Mouse (Mus musculus) urinary bladder, postnatal 14 days (tissue): ENCODE data around the gene Chmp1a.
"Not testable (repeated sequence)": the region's sequence is repeated elsewhere in the genome, so short reads cannot be mapped to it uniquely, and the experiment has no call there.

Source experiments
- DNase-seq: peaks from one replicate; pipeline ENCODE4 v3.0.0; 2021; ENCODE audit warnings: low spot score

Gene Chmp1a

GRCm38 (mm10) chr8:123212321-123213117 is at the start of gene Chmp1a, which contains the start of gene Spata33:
Gene Chmp1a (minus strand): TSS chr8:123212763.
Gene Spata33 (plus strand): TSS chr8:123212832.
- DNase-seq = peak; percentile 92

DNA sequence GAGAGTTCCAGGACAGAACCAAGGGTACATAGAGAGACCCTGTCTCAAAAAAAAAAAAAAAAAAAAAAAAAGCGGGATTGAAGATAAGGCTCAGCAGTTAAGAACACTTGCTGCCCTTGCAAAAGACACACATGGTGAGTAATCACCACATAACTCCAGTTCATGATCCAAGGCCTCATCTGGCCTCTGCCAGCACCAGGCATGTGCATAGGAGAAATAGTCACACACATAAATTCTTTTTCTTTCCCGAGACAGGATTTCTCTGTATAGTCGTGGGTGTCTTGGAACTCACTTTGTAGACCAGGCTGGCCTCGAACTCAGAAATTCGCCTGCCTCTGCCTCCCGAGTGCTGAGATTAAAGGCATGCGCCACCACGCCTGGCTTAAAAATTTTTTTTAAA is 45.0 kb upstream of the Chmp1a start:
- DNase-seq = not testable (repeated sequence)

DNA sequence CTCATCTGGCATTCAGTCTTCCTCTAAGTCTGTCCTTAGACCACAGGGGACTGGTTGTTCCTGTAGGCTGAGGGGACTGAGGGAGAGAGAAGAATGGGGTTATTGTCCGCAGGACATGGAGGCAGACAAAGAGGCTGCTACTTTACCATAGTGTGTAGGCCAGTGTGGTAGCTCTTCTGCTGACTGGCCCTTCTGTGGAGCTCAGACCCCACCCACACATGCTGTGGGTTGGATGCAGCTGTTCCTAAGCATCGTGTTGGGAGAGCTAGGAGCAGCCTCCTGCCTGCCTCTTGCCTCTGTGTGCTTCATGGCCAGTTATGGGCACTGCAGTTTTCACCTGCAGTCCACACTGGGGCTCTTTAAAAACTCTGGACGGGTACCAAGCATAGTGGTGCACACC is 44.6 kb upstream of the Chmp1a start:
- DNase-seq = no peak

DNA sequence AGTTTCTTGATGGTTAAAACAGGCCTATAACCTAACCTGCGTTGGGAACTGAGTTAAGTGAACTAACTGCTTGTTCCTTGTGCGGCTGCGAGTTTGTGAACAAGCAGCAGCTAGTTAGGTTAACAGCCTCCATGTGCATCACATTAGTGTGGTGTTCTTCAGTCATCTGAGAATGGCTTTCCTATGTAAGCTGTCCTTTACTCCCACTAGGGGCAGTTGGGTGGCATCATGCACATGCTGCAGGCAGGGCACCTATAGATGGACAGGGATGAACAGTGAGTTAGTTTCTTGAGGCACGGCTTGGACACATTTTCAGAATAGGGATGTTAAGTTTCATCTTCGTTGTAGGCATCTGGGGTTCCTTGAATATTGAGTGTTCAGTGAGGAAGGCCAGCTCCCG is 42.6 kb upstream of the Chmp1a start:
- DNase-seq = no peak

GRCm38 (mm10) chr8:123254099-123254885 is 41.7 kb upstream of the Chmp1a start, which contains the start of the genes Zfp276 and Vps9d1:
Gene Zfp276 (plus strand): TSS chr8:123254195.
Gene Vps9d1 (minus strand): TSS chr8:123254348.
- DNase-seq = peak; percentile 87

GRCm38 (mm10) chr8:123253451-123254098 is 41.0 kb upstream of the Chmp1a start:
- peak; percentile 28 for DNase-seq

DNA sequence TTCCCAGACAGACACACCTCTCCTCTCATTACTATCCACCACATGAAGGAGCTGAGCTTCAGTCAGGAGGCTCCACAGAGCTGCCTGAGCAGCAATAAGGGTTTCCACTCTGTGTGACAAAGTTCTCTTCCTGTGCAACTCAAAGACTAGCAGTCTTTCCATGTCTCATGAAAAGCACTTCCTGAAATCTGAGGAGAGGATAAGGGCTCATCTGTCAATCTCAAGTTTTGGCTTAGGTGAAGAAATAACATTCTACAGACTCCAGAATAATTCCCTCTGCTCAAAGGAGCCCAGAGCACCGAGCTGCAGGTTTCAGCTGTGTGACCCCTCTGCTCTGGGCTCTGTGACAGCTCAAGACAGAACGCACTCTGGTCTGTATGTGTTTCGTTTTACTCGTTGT is 40.4 kb upstream of the Chmp1a start:
- DNase-seq = no peak

- no peak for DNase-seq
These were observed 38.4 kb upstream of the Chmp1a start for GRCm38 (mm10) chr8:123250940-123251339.

DNA sequence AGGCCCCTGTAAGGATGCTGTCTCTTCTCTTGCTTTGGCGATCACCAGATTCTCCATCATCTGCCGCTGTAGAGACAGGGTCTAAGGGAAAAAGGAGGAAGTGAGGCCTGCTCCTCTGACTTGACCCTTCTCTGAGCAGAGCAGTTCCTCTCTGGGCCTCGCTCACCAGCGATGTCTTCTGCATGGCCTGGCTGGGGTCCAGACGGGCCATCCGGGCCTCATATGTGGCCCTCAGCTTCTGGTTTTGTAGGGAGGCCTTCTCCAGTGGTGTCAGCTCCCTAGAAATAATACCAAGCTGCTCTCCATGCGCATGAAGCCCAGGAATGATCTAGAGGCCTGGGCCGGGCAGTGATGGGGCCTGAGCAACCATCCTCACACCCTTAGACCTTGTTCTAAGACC is 36.0 kb upstream of the Chmp1a start:
- no peak for DNase-seq

- no peak for DNase-seq
These were observed 35.2 kb upstream of the Chmp1a start for GRCm38 (mm10) chr8:123247748-123248147.

DNA sequence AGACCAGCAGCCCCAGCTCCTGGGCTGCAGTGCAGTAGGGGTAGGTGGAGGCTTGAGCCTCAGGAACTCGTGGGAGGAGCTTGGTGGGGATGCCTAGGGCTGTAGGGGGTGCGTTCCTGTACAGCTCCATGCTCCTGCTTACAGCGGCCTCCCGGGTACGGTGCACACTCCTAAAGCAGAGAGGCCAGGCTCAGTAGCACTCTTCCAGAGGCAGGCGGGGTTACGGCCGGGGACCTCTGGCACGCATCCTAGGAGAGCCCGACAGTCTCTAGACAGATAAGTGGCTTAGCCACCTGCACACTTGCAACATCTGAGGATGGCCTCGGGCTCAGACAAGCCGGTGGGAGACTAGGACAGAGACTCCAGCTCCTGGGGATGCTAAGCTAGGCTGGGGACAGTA is 33.0 kb upstream of the Chmp1a start:
- no peak for DNase-seq

DNA sequence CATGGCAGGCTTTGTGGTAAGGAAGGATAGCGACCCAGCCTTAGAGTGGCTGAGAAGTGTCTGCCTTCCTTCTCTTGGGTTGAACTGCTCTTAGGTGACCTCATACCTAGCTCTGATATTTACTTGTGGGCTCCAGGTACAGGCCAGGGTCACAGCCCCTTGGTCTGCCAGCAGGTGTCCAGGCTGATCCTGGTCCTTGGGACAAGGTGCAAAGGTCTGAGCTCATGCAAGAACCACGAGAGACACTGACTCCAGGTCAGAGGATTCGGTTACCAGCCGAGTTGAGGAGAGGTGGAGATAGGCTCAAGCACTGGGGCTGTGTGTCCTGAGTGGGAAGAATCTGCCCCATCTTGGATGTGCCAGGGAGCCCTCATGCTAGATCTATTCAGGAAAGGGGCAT is 31.8 kb upstream of the Chmp1a start:
- DNase-seq = no peak

DNA sequence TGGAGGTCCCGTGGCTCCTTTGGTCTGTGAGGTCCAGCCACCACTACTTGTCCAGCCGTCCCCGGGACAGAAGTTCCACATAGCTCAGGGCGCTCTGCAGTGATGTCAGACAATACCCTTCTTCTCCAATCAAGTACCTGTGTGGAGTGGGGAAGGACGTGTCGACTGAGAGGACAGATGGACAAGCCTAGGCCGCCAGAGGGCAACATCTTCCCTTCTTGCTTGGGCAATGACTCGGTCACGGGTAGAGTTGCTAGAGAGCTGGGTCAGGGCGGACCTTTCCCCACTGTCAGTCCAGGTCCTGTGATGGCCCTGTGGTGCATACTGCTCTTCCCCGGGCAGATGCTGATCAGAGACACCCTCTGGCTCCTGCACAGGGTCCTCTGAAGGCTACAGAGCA is 30.5 kb upstream of the Chmp1a start:
- DNase-seq = no peak

GRCm38 (mm10) chr8:123242107-123242923 is 29.8 kb upstream of the Chmp1a start:
- DNase-seq = no peak

DNA sequence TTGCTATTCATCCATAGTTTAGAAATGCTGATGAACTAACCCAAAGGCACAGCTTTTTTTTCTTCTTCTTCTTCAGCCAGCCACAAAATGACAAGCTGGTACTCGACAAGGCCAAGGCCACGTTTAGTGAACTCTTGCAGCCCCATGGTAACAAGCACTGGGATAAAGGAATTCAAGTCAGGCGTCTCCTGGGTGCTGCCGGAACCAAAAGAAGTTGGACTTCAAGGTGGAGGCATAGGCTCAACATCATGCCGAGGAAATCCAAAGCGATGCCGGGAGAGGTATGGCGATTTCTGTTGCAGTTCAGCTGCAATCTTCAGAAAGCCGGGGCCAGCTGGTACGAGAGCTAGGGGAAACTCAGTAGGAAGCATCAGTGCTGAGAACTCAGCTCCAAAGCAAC is 26.8 kb upstream of the Chmp1a start:
- DNase-seq = no peak

DNA sequence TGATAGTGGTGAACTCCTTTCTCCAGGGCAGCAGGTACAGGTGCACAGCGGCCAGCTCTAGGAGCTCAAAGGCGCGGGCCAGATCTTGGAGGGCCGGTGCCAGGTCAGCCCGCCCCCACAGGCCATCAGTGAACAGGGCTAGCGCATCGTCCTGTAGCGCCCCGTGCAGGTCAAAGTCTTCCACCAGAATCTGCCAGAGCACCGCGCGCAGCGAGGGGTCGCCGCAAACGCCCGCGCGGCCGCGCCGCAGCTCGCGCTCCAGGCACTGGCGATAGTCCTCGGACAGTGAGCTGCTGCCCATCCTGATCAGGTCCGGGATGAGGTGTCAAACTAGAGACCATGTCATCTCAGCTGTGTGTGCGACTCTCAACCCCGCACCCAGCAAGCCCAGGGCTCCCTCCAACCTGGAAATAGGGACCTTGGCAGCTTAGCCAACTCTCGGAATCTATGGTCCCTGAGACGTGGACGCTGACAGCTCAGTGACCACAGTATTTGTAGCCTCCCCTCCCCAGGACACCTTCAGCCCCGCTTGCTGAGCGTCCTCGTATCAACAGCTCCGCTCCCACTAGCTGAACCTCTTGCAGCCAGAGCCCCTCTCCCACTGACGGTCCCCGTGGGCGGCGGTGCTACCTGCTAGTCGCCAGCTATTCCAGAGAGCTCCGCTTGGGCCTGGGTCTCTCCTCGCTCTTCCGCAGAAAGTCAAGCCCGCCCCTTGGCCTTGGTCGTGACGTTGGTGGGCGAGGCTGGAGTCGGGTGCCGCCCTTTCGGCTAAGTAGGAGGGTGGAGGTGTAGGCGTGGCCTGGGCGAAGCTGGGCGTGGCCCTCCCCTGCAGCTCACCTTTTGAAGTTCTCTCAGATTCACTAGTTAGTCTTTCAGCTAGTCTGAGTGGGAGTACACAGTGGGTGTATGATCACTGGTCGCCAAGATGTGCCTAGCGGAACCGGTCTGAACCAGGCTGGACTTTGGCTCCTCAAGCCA is 23.2 kb upstream of the Chmp1a start, which contains the start of gene Spata2l:
Spata2l (minus strand) TSS at position 714 of the 978 bp plus-strand sequence.
- DNase-seq = peak; percentile 89

DNA sequence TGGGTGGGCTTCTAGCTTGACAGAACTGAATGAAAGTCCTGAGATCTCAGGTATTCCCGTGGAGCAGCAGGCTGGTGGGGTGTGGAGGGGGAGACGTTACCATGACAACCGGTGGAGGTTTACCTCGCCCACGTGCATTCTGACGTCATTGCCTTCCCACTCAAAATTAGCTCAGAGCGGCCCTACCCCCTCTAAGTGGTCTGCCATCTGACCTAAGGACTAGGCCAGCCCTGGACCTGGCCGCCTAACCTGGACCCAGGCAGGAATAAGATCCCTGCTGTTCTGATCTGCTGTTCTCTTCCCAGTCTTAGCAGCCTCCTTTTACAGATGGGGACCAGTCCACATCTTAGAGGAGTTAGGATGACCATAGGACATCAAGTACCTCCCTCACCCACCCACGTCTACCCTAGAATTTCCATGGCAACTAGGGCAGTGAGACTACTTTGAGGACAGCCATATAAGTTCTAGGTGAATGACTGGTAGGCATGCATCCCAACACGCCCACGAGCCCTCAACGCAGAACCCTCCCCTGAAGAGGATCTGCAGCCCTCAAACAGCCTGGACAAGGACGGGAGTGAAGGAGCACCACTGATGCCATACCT is 22.5 kb upstream of the Chmp1a start:
- no peak for DNase-seq

DNA sequence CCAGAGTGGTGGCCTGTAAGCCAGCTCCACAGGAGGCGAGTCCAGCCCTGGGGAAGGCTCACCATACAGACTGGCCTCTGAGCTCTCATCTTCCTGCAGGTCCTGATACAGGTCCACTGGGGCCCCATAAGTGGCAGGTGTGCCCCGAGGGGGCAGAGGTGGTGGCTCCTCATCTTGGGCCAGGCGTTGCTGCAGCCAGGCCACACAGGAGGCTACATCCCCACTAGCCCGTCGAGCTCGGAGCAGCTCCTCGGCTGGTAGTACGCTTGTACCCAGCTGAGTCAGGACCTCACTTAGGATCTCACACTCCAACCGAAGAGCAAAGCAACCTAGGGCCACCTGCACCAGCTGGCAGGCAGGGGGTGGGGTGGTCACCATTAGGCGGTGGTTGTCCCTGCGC is 21.2 kb upstream of the Chmp1a start:
- DNase-seq = no peak

- no peak for DNase-seq
These were observed 20.7 kb upstream of the Chmp1a start for GRCm38 (mm10) chr8:123233300-123233699.

DNA sequence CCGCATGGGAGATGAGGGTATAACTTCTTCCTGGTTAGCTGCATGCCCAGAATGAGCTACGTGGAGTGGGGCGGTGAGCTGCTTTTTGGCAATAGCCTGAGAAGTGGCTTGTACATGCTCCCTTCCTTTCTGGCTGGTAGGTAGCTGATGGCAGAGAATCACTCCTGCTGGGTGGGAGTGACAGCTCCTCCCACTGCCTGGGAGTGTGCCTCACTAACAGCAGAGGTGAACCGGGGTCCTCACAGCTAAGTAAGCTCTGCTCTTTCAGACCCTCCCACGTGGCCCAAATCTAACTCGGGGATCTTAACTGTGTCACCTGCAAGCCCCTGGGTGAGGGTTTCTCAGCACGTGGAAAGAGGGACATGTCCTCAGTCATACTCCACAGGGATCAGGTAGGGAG is 20.0 kb upstream of the Chmp1a start:
- DNase-seq = no peak
